Mouse (Mus musculus): Measurements from ENCODE around the gene Amotl2. TPM values are rescaled to one million over a fixed set of nuclear protein-coding genes. Genes with fewer than 3 reads are reported as not detected.

Gene Amotl2
- polyA plus RNA-seq, 1 experiment from 2014 or later = 77.7 TPM

- Histone ChIP-seq H3K9ac (replicated peaks; ENCODE audit: low read length) (no peak overlapping the region), H3K27me3 (ENCODE audit: control insufficient read depth, insufficient read depth, low read length) (no peaks in the 10 kb centered on the region), H3K4me3 (replicated peaks; ENCODE audit: low read depth, low read length) (no peak overlapping the region), H3K27ac (replicated peaks; ENCODE audit: low read depth, low read length) (no peak overlapping the region), H3K4me1 (ENCODE audit: control insufficient read depth, insufficient read depth, low read length) (no peaks in the 10 kb centered on the region), H3K4me2 (ENCODE audit: low read length) (no peak overlapping the region), H3K9me3 (ENCODE audit: control insufficient read depth, low read length) (no peaks in the 10 kb centered on the region), H3K36me3 (ENCODE audit: control insufficient read depth, insufficient read depth, low read length) (peaks cover 49% of the 10 kb centered on the region)
- DNase-seq (no peak), ATAC-seq (ENCODE audit: low FRiP score, low TSS enrichment) (no peak)
- WGBS = 86% methylated on average over 1 of the region's 1 CpGs
Observed at GRCm38 (mm10) chr9:102734739-102735075, 18.2 kb downstream of the Amotl2 start.

- 88% methylated on average over 3 of the region's 3 CpGs for WGBS
- no peaks in the 10 kb centered on the region for H3K4me1 ChIP-seq (ENCODE audit: control insufficient read depth, insufficient read depth, low read length)
- H3K27me3 ChIP-seq (ENCODE audit: control insufficient read depth, insufficient read depth, low read length) = no peaks in the 10 kb centered on the region
- no peak overlapping the region for H3K4me2 ChIP-seq (ENCODE audit: low read length)
- no peak for ATAC-seq (ENCODE audit: low FRiP score, low TSS enrichment)
- H3K9me3 ChIP-seq (ENCODE audit: control insufficient read depth, low read length) = no peaks in the 10 kb centered on the region
- peaks cover 44% of the 10 kb centered on the region for H3K36me3 ChIP-seq (ENCODE audit: control insufficient read depth, insufficient read depth, low read length)
- H3K9ac ChIP-seq (replicated peaks; ENCODE audit: low read length) = no peak overlapping the region
- no peak for DNase-seq
- no peak overlapping the region for H3K4me3 ChIP-seq (replicated peaks; ENCODE audit: low read depth, low read length)
- H3K27ac ChIP-seq (replicated peaks; ENCODE audit: low read depth, low read length) = no peak overlapping the region
Observed at GRCm38 (mm10) chr9:102735231-102735630, 18.8 kb downstream of the Amotl2 start.

GRCm38 (mm10) chr9:102735996-102736395, 19.5 kb downstream of the Amotl2 start:
- H3K4me1 ChIP-seq (ENCODE audit: control insufficient read depth, insufficient read depth, low read length) = no peaks in the 10 kb centered on the region
- no peaks in the 10 kb centered on the region for H3K27me3 ChIP-seq (ENCODE audit: control insufficient read depth, insufficient read depth, low read length)
- no peak overlapping the region for H3K27ac ChIP-seq (replicated peaks; ENCODE audit: low read depth, low read length)
- no peaks in the 10 kb centered on the region for H3K9me3 ChIP-seq (ENCODE audit: control insufficient read depth, low read length)
- H3K4me2 ChIP-seq (ENCODE audit: low read length) = no peak overlapping the region
- H3K4me3 ChIP-seq (replicated peaks; ENCODE audit: low read depth, low read length) = no peak overlapping the region
- peaks cover 36% of the 10 kb centered on the region for H3K36me3 ChIP-seq (ENCODE audit: control insufficient read depth, insufficient read depth, low read length)
- H3K9ac ChIP-seq (replicated peaks; ENCODE audit: low read length) = no peak overlapping the region
- no peak for DNase-seq
- no peak for ATAC-seq (ENCODE audit: low FRiP score, low TSS enrichment)
- 71% methylated on average over 1 of the region's 1 CpGs for WGBS

- no peak overlapping the region for H3K4me2 ChIP-seq (ENCODE audit: low read length)
- H3K27me3 ChIP-seq (ENCODE audit: control insufficient read depth, insufficient read depth, low read length) = no peaks in the 10 kb centered on the region
- H3K4me3 ChIP-seq (replicated peaks; ENCODE audit: low read depth, low read length) = no peak overlapping the region
- 71% methylated on average over 1 of the region's 1 CpGs for WGBS
- H3K9me3 ChIP-seq (ENCODE audit: control insufficient read depth, low read length) = no peaks in the 10 kb centered on the region
- DNase-seq = no peak
- no peaks in the 10 kb centered on the region for H3K4me1 ChIP-seq (ENCODE audit: control insufficient read depth, insufficient read depth, low read length)
- H3K9ac ChIP-seq (replicated peaks; ENCODE audit: low read length) = no peak overlapping the region
- H3K36me3 ChIP-seq (ENCODE audit: control insufficient read depth, insufficient read depth, low read length) = peaks cover 22% of the 10 kb centered on the region
- H3K27ac ChIP-seq (replicated peaks; ENCODE audit: low read depth, low read length) = no peak overlapping the region
- no peak for ATAC-seq (ENCODE audit: low FRiP score, low TSS enrichment)
Observed at GRCm38 (mm10) chr9:102737405-102737804, 20.9 kb downstream of the Amotl2 start.

- no peaks in the 10 kb centered on the region for H3K9me3 ChIP-seq (ENCODE audit: control insufficient read depth, low read length)
- H3K4me2 ChIP-seq (ENCODE audit: low read length) = no peak overlapping the region
- DNase-seq (no peak), ATAC-seq (ENCODE audit: low FRiP score, low TSS enrichment) (no peak)
- H3K4me1 ChIP-seq (ENCODE audit: control insufficient read depth, insufficient read depth, low read length) = no peaks in the 10 kb centered on the region
- no peak overlapping the region for H3K4me3 ChIP-seq (replicated peaks; ENCODE audit: low read depth, low read length)
- H3K36me3 ChIP-seq (ENCODE audit: control insufficient read depth, insufficient read depth, low read length) = no peaks in the 10 kb centered on the region
- no peaks in the 10 kb centered on the region for H3K27me3 ChIP-seq (ENCODE audit: control insufficient read depth, insufficient read depth, low read length)
- H3K9ac ChIP-seq (replicated peaks; ENCODE audit: low read length) = no peak overlapping the region
- 76% methylated on average over 5 of the region's 5 CpGs for WGBS
- no peak overlapping the region for H3K27ac ChIP-seq (replicated peaks; ENCODE audit: low read depth, low read length)
Observed at GRCm38 (mm10) chr9:102746753-102747152, 30.3 kb downstream of the Amotl2 start.

GRCm38 (mm10) chr9:102747902-102748301, 31.4 kb downstream of the Amotl2 start:
- no peak overlapping the region for H3K4me2 ChIP-seq (ENCODE audit: low read length)
- no peak overlapping the region for H3K27ac ChIP-seq (replicated peaks; ENCODE audit: low read depth, low read length)
- no peak overlapping the region for H3K9ac ChIP-seq (replicated peaks; ENCODE audit: low read length)
- H3K4me3 ChIP-seq (replicated peaks; ENCODE audit: low read depth, low read length) = no peak overlapping the region
- no peaks in the 10 kb centered on the region for H3K9me3 ChIP-seq (ENCODE audit: control insufficient read depth, low read length)
- no peaks in the 10 kb centered on the region for H3K4me1 ChIP-seq (ENCODE audit: control insufficient read depth, insufficient read depth, low read length)
- H3K36me3 ChIP-seq (ENCODE audit: control insufficient read depth, insufficient read depth, low read length) = no peaks in the 10 kb centered on the region
- 51% methylated on average over 5 of the region's 5 CpGs for WGBS
- no peaks in the 10 kb centered on the region for H3K27me3 ChIP-seq (ENCODE audit: control insufficient read depth, insufficient read depth, low read length)
- no peak for DNase-seq
- ATAC-seq (ENCODE audit: low FRiP score, low TSS enrichment) = no peak

- no peak overlapping the region for H3K4me2 ChIP-seq (ENCODE audit: low read length)
- no peak overlapping the region for H3K9ac ChIP-seq (replicated peaks; ENCODE audit: low read length)
- no peaks in the 10 kb centered on the region for H3K4me1 ChIP-seq (ENCODE audit: control insufficient read depth, insufficient read depth, low read length)
- no peak overlapping the region for H3K4me3 ChIP-seq (replicated peaks; ENCODE audit: low read depth, low read length)
- no peak for DNase-seq
- 89% methylated on average over 11 of the region's 11 CpGs for WGBS
- no peaks in the 10 kb centered on the region for H3K9me3 ChIP-seq (ENCODE audit: control insufficient read depth, low read length)
- no peaks in the 10 kb centered on the region for H3K36me3 ChIP-seq (ENCODE audit: control insufficient read depth, insufficient read depth, low read length)
- no peak for ATAC-seq (ENCODE audit: low FRiP score, low TSS enrichment)
- no peaks in the 10 kb centered on the region for H3K27me3 ChIP-seq (ENCODE audit: control insufficient read depth, insufficient read depth, low read length)
- H3K27ac ChIP-seq (replicated peaks; ENCODE audit: low read depth, low read length) = no peak overlapping the region
Observed at GRCm38 (mm10) chr9:102749216-102749615, 32.7 kb downstream of the Amotl2 start.

- no peaks in the 10 kb centered on the region for H3K4me1 ChIP-seq (ENCODE audit: control insufficient read depth, insufficient read depth, low read length)
- 94% methylated on average over 5 of the region's 5 CpGs for WGBS
- H3K9me3 ChIP-seq (ENCODE audit: control insufficient read depth, low read length) = no peaks in the 10 kb centered on the region
- no peaks in the 10 kb centered on the region for H3K27me3 ChIP-seq (ENCODE audit: control insufficient read depth, insufficient read depth, low read length)
- no peaks in the 10 kb centered on the region for H3K36me3 ChIP-seq (ENCODE audit: control insufficient read depth, insufficient read depth, low read length)
- no peak overlapping the region for H3K4me3 ChIP-seq (replicated peaks; ENCODE audit: low read depth, low read length)
- no peak for ATAC-seq (ENCODE audit: low FRiP score, low TSS enrichment)
- H3K27ac ChIP-seq (replicated peaks; ENCODE audit: low read depth, low read length) = no peak overlapping the region
- DNase-seq = no peak
- no peak overlapping the region for H3K4me2 ChIP-seq (ENCODE audit: low read length)
- no peak overlapping the region for H3K9ac ChIP-seq (replicated peaks; ENCODE audit: low read length)
Observed at GRCm38 (mm10) chr9:102751632-102752303, 35.3 kb downstream of the Amotl2 start.

GRCm38 (mm10) chr9:102753299-102753698, 36.8 kb downstream of the Amotl2 start:
- no peak for DNase-seq

More at GRCm38 (mm10) chr9:102753299-102753698, 36.8 kb downstream of the Amotl2 start:
- Histone ChIP-seq H3K27me3 (ENCODE audit: control insufficient read depth, insufficient read depth, low read length) (no peaks in the 10 kb centered on the region), H3K4me2 (ENCODE audit: low read length) (no peak overlapping the region), H3K27ac (replicated peaks; ENCODE audit: low read depth, low read length) (no peak overlapping the region), H3K9me3 (ENCODE audit: control insufficient read depth, low read length) (no peaks in the 10 kb centered on the region), H3K4me1 (ENCODE audit: control insufficient read depth, insufficient read depth, low read length) (no peaks in the 10 kb centered on the region), H3K9ac (replicated peaks; ENCODE audit: low read length) (no peak overlapping the region), H3K4me3 (replicated peaks; ENCODE audit: low read depth, low read length) (no peak overlapping the region), H3K36me3 (ENCODE audit: control insufficient read depth, insufficient read depth, low read length) (no peaks in the 10 kb centered on the region)
- no peak for ATAC-seq (ENCODE audit: low FRiP score, low TSS enrichment)
